Mouse (Mus musculus): Measurements from ENCODE around the gene Tmem39a. TPM values are rescaled to one million over a fixed set of nuclear protein-coding genes. Genes with fewer than 3 reads are reported as not detected.
A peak's percentile ranks its signal among the peaks of the same experiment; 100 is the strongest.

Gene Tmem39a
- polyA plus RNA-seq, 2 experiments from 2014 or later = 33.5 to 37.3 TPM

DNA sequence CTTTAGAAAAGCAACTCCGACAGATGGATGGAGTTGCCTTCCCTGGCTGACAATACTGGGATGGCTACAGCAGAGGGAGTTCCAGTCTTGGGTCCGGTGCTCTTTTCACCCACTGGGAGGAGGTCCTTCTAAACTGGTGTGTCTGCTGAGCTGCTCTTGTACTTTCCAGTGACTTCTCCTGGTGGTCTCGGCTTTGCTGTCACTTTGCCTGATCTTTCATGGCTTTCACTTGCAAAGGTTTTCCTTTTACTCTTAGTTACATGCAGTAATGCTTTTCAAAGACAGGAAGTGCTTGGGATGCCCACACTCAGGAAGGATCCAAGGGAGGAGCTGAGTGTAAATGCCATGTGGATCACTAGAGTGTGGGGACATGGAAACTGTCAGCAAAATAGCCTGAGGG is 33.0 kb downstream of the Tmem39a start:
- ATAC-seq = no peak

DNA sequence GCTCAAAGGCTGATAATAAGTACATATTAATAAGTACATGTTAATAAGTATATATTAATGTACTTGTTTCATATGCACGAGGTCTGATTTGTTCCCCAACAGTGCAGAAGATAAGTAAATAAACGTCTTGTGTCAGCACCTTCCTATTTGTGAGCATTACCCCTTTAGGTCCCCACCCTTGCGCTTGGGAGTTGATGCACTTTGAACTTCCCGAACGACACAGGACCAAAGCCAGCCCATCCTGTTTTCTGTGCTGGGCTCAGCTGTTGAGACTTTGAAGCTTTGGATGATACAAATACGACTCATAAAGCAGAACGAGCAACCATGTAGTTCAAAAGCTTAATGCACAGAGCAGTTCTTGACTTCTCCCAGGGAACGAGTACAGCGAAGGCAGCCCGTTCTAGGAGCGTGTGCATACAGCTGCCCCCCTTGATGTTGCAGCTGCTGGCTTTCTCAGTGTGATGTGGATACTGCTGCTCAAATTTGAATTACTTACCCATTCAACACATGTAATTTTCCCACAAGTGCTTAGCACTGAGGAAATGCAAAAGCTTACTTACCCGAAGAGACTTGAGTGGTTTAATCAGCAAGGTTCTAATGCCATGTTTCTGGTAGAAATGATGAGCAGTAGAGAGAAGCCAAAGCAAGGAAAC is 33.7 kb downstream of the Tmem39a start:
- no peak for ATAC-seq

DNA sequence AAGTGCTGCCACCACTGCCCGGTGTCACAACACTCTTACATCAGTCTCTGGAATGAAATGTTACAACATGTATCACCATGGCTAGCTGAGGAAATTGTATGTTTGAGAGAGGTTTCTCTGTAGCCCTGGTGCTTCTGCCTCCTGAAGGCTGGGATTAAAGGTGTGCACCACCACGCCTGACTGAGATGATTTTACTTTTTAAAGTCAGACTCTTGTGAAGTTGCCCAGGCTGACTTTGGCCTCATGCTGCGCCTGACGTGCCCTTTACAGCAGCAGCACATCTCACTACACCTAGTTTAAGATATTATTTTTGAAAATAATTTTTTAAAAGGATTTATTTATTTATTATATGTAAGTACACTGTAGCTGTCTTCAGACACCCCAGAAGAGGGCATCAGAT is 34.4 kb downstream of the Tmem39a start:
- ATAC-seq = no peak

DNA sequence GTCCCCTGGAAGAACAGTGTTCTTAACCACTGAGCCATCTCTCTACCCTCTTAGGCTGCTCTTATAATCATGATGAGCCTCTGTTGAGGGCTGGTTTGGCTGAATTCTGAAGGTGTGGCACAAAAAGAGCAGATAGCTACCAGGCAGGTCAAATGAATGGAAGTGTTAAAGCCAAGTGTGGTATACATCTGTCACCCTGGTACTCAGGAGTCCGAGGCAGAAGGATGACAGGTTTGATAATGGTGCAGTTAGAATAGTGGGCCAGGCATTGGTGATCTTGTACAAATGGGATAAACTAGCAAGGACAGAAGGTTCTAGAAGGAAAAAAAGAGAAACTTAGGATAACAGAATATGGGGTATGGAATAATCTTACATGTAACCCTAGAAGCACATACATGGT is 35.9 kb downstream of the Tmem39a start:
- ATAC-seq = no peak

DNA sequence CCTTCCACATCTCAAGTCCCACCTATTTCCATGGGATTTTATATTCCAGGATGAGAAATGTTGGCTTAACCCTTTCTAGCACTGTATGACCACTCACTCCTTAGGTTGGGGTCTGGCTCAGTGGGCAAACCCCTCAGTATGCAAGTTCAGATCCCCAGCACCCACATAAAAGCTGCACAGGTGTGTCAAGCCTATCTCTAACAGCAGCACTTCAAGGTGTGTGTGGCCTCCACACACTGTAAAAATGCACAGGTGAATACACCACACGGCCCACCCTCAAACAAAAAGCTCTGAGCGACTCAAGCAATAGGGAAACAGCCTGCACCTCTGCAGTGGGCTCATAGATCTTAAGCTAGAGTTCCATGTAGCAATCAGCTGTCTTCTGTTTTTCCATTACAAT is 37.6 kb downstream of the Tmem39a start:
- no peak for ATAC-seq

DNA sequence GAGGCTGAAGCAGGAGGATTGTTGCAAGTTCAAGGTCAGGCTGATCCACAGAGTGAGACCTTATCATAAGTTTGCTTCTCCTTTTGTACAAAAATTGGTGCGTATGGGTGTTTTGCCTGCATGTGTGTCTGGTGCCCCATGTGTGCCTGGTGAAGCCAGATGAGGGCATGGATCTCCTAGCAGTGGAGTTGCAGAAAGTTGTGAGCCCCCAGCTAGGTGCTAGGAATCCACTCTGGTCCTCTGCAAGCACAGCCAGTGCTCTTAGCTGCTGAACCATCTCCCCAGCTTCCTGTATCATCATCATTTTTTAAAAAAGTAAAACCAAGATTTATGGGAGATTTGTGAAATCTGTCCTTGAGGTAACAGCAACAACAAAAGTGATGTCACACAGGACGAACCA is 38.2 kb downstream of the Tmem39a start:
- ATAC-seq = no peak

DNA sequence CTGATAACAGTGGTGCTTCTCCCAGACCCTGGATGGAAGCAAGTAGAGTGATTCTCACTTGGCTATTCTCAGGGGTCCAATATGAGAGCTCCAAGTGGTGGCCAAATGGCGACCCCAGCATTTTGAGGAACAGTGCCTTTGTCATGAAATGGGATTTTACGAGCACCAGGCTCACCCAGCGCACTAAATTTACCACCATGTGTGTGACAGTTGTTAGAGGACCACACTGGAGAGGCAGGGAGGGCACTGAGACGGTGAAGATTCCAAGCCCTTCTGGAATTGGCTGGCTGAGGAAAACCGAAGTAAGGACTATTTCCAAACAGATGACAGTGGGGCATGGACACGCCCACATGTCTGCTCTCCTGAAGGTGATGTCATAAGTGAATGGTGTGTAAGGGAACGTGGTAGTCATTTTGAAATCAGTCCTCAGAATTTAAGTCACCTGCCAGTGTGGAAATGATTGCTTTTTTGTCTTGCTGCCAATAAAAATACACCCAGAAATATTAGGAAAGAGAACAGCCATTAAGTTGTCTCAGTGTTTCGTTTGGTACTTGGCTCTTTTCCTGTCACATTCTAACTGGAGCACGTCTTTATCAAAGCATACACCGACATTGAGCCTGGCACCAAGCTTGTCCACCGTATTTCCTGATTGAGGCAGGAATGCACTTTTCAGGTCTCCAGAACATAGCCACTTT is 40.6 kb downstream of the Tmem39a start:
- ATAC-seq = no peak

DNA sequence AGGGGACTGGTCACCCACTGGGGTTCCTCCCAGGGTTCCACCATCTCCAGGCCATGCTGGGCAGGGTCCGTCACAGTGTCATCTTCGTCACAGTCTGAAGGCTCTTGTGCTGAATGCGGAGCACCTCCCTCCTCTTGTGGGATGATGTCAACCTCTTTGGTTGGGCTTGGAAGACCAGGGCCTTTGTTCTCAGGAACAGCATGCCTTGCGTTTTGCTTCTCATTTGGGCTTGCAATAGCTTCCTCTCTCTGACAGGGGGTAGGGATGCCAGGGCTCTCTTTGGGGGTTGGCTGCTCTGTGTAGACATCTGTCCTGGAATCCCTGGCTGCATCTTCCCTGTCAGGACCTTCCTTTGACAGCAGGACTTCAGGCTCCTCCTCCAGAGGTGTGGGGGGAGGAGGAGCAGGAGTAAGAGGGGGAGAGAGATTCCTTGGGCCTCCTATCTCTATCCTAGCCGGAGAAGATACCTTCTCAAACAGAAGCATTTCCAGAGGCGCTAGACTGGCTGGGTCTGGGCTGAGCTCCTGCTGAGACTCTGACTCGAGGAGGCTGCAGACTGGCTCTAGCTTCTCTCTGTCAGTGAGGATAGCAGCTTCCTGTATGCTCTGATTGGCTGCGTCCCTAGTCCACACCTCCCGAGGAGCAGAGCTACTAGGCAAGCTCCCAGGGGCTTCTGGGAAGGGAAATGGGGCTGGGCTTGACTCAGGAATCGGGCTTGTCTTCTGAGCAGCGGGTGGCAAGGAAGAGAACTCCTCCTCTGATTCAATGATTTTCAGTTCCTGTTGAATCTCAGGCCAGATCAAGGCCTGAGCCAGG is 44.7 kb downstream of the Tmem39a start:
- ATAC-seq = no peak

DNA sequence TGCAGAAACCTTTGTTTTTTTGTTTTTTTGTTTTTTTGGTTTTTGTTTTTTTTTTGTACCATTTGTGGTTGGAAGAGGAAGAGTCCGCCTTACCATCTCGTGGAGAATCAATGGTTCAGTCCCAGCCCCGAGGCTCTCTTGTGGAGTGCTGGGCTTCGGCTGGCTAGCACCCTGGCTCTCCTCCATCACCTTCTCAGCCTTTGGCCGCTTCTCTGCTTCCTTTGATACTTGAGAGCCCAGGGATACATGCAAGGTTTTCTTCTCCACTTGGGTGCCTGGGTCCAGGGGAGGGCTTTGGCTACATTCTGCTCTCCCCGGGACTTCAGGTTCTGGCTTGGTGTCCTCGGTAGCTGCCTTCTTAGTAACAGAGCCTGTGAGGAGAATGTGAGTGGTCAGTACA is 48.0 kb downstream of the Tmem39a start:
- ATAC-seq = no peak

DNA sequence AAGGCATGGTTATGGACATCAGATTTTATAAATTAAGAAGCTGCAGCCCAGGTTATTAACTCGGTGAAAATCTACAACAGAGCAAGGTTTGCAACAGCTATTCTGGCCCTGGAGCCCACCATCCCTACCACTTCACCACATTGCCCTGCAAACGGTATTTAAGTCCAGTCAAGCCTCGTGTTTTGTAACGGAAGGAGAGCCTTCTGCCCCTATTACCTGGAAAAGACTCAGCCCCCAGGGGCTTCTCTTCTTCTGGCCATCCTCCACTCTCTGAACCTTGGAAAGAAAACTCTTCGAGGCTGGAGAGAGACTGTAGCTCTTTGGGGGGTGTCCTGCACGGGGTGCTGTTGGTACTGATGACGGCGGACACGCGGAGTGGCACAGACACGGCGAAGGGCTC is 50.2 kb downstream of the Tmem39a start:
- ATAC-seq = no peak

DNA sequence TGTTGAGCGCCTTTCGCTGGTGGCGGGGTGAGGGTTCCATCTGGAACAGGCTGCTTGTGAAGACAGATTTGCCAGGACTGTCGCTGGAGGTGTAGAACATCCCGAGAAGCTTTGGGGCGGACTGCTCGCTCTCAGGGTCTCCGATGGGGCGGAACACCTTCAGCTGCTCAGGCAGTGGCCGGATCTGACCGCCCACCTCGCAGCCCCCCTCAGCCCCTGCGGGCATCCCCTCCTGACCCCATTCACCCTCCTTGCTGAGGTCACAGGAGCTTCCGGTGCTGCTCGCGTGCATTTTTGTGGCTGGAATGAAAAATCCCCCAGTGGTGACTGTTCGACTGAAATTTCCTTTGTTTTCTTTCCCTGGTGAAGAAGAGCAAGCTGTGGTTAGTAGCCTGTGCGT is 50.6 kb downstream of the Tmem39a start:
- no peak for ATAC-seq

DNA sequence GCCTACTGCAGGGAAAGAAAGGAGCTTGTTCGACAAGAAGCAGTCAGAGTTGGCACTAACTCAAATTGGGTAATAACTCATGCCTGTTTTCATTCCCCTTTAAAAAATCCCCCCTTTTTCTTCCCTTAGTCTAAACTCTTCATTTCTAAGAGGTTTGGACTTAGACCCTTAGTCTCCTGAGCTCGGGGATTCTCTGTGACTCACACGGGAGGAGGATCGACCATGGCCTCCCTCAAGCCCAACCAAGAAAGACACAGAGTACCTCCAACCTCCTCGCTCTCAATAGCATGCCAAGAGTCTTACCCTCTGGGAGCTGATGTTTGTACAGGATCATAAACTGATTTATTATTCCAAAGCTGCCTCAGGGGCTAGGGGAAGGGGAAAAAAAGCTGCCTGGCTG is 54.1 kb downstream of the Tmem39a start:
- no peak for ATAC-seq

DNA sequence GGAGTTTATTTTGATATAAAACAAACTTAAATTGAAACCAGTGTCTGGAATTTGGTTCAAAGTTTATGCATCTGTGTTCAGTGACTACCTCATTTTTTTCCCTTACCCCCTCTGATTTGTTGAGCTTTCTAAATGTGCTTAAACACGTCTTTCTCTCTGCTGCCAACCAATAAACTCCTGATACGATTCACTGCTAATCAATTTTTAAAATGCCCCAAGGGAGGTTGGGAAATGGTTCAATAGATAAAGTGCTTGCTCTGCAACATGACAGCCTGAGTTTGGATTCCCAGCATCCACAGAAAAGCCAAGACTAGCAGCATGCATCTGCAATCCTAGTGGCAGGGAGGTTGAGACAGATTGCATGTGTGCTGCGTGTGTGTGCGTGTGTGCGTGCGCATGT is 55.1 kb downstream of the Tmem39a start:
- no peak for ATAC-seq

DNA sequence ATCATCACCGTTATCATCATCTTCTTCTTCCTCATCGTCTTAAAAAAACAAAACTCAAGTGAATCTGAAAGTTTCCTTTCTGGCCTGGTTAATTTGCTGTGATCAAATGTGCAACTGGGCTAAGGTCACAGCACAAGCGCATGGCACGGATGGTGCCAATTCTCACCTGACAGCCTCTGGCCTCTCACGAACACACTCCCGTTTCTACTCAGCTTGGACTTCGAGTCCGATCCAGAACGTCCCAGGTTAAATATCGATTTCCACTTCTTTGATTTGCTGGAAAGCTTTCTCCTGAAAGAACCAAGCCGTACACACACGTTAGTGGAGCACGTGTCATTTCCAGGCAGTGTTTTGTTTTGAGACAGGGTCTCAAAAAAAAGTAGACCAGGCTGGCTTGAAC is 59.5 kb downstream of the Tmem39a start:
- no peak for ATAC-seq

DNA sequence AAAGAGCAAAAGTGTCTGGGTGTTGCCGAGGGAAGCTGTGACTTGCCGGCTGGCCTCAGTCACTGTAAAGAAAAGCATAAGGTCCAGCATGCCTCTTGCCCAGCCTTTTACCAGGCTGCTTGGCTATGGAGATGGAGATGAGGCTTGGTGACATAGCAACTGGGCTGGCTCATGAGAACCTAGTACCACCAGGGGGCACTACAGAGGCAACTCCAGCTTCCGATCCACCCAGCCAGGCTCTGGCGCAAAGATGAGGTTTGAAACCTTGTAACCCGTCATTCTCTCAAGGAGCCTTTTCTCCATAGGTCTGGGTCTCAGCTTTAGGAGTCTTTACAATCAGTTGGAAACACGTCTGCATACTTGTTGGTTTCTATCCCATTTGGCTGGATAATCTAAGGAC is 60.6 kb downstream of the Tmem39a start:
- ATAC-seq = peak; percentile 84

DNA sequence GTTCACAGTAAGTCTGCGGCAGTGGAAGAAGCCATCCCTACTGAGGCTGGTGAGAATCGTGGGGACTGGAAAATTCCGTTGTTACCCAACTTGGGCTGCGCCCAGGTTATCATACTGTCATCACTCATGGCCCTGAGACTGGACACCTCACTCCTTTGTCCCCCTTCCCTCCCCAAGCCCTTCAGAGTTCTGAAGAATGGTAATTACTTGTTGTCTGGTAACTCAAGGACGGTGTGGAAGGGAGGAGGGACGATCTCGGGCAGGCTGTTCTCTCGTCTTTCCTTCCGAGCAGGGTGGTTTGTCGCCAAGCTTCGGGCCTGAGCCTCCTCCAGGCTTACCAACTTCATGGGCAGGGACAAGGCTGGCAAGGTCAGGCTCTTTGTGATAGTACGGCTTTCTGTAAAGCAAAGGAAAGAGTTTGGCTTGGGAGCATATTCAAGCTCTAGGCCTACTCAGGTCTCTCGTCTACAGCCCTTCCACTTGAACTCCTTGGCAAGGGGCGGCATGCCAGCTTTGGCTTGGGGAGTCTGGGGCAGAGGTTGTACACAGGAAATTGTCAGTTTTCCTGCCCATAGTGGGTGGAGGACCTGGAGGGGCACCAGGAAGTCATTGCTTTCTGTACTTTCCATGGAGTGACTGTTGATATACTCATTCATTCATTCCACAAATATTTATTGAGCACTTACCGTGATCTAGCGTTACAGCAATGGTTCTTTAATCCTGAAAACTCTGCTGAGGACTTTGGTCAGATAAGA is 62.4 kb downstream of the Tmem39a start:
- ATAC-seq = no peak

DNA sequence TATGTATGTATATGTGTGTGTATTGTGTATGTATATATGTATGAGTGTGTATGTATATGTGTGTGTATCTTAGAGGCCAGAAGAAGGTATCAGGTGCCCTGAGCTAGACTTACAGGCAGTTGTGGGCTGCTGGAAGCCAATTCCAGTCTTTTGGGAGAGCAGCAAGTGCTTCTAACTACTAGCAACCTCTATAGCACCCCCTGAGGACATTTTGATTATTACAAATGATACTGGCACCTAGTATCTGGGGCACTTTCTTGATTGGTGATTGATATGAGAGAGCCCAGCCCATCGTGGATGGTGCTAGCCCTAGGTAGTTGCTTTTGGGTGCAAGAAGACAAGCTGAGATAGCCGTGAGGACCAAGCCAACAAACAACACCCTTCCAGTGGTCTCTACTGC is 63.8 kb downstream of the Tmem39a start:
- no peak for ATAC-seq

DNA sequence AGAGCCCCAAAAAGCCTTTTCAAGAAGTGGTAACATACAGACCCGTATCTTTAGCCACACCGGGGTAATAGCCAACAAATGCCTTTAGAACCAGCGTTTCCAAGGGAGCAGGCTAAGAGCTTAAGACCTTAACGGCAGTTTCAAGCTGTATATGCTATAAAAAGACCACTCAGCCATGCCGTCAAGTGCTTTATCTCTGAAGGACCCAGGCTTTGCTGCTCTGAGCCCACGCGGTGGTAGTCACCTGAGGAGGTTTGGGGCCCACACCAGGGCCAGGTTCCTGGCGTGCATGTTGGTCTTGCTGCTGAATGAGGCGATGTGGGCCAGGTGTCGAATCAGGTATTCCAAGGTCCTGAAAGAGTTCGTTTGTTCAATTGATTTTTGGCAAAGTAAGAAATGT is 65.8 kb downstream of the Tmem39a start:
- no peak for ATAC-seq

DNA sequence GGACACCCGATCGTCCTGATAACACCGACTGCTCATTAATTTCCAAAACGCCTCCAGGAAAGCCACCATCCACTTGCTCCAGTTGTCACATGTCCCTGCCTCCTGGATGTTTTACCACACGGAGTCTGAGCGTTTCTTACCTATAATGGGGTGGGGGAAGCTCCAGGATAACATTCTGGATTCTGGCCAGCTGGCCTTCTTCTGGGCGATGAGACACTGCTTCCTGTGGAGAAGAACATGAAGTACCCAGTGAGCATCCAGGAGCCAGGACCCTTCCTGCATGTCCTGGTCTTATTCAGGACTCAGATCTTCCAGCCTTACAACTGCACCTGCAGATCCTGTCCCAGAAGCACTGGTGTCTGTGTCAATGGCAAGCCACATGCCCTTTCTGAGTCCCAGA is 66.9 kb downstream of the Tmem39a start:
- ATAC-seq = no peak

DNA sequence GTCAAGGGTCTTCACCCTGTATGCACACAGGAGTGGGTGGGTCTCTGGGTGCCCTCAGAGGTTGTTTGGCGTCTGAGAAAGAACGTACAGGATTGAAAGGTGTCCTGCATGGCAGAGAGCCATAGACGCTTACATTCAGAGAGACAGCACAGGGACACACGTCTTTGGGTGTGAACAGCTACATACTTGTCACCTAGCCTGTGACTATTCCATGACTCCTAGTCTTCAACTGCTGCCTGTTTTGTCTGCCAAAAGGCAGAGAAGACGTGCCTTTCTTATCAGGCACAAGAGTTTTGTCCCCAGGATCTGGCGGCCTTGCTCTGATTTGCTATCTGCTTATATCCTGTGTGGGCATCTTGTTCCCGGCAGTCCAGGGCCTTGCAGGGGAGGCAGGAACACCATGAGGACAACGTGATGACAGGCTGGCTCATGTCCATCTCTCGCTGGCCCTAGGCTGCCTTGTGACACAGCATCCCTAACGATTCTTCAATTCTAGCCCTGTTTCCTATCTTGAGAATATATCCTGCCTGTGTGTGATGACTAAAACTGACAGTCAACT is 67.4 kb downstream of the Tmem39a start:
- ATAC-seq = no peak

DNA sequence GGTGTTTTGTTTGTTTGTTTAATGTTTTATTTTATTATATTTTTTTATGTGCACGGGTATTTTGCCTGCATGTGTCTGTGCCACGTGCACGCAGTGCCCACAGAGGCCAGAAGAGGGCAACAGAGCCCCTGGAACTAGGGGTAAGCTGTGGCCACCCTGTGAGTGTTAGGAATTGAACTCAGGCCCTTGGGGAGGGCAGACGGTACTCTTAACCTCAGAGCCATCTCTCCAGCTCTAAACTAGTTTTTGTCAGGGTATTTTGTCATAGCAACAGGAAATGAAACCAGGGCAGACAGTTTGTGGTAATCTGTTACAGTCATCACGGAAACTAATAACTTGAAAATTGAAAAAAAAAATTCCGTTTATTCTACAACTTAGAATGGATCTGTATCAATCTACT is 73.6 kb downstream of the Tmem39a start:
- ATAC-seq = peak; percentile 83

DNA sequence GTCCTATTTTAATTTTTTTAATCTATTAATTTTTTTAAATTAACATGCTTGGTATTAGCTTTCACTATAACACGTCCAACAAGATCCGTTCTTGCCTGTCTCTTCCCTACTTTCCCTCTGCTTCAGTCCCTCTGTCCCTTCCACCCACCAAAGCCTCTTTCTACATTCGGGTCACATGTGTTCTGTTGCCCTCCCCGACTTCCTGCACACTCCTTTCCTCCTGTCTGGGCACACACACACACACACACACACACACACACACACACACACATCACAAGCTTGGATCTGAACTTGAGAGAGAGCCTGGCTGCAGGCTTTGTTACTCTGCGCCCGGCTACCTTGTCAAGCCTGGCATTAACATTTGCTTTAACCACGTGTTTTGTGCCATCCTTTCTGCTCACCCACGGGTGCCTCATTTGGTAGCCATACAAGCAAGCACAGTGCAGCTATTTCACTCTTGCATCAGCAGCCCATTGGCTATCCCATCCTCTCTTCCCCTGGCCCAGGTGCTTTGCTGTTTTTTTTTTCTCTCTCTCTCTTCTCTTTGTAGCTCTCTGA is 77.4 kb downstream of the Tmem39a start:
- peak; percentile 52 for ATAC-seq

DNA sequence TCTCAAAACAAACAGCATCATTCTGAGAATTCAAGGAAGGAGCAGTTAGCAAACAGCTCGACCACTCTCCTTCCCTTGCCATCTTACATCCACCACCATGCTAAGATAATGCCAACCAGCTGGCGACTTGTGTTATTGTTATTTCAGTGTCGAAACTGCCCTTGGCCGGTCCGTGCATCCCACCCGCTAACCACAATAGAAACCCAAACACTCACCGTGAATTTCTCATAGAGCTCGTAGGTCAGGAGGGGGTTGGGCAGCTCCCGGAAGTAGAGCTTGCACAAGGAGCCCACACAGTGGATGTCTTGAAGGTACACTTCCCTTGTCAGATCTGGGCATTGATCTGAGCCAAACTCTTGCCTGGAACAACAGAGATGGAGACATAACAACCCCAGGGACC is 78.2 kb downstream of the Tmem39a start:
- ATAC-seq = no peak

All from activated CD4-positive, CD25-positive, alpha-beta regulatory T cell, adult 4 months (primary cell).